Mouse (Mus musculus) forebrain, embryonic 16.5 days (tissue): ENCODE data around the gene Plpp6. TPM values are rescaled to one million over a fixed set of nuclear protein-coding genes. Genes with fewer than 3 reads are reported as not detected.

Experiments used
- ATAC-seq: fragments of 200-750 bp; cut with Nextera tagmentation; 2 replicates; pipeline ENCODE4 v1.8.0; 2017; ENCODE audit warnings: mild to moderate bottlenecking, moderate library complexity
- H3K27ac ChIP-seq: fragments of 300-500 bp; sonication (generic); 2 replicates; pipeline ENCODE4 v1.5.1; 2014; ENCODE audit warnings: low read length, control low read depth
- H3K27me3 ChIP-seq: fragments of 300-500 bp; sonication (generic); replicated peaks from 2 replicates; pipeline ENCODE4 v1.6.1; 2014; ENCODE audit warnings: low read length; ENCODE audit not compliant: control insufficient read depth, insufficient read depth
- H3K36me3 ChIP-seq: fragments of 300-500 bp; sonication (generic); 2 replicates; pipeline ENCODE4 v1.6.1; 2014; ENCODE audit not compliant: control insufficient read depth, insufficient read depth
- H3K4me1 ChIP-seq: fragments of 300-500 bp; sonication (generic); replicated peaks from 2 replicates; pipeline ENCODE4 v1.6.1; 2014; ENCODE audit warnings: low read length; ENCODE audit not compliant: control insufficient read depth, insufficient read depth
- H3K4me2 ChIP-seq: fragments of 300-500 bp; sonication (generic); 2 replicates; pipeline ENCODE4 v1.6.1; 2014; ENCODE audit warnings: mild to moderate bottlenecking, low read length, control low read depth
- H3K4me3 ChIP-seq: fragments of 300-500 bp; sonication (generic); replicated peaks from 2 replicates; pipeline ENCODE4 v1.5.1; 2014; ENCODE audit warnings: mild to moderate bottlenecking, low read length, control low read depth
- H3K9ac ChIP-seq: fragments of 300-500 bp; sonication (generic); replicated peaks from 2 replicates; pipeline ENCODE4 v1.6.1; 2014; ENCODE audit warnings: low read depth, low read length, control low read depth
- H3K9me3 ChIP-seq: fragments of 300-500 bp; sonication (generic); 2 replicates; pipeline ENCODE4 v1.6.1; 2016; ENCODE audit warnings: low read length; ENCODE audit not compliant: control insufficient read depth
- WGBS: fragments of 180-500 bp; shearing (Covaris S2); extraction: QIAGEN DNeasy Blood & Tissue Kit; methylation state at CpG from one replicate; pipeline ENCODE4 v1.1.7; 2014; 5-methylcytosine and 5-hydroxymethylcytosine counted together
- polyA plus RNA-seq: library from polyadenylated mRNA; unstranded; fragments of >200 nt; fragmentation: Nextera tagmentation; extraction: Ambion mirVana; gene quantifications from 2 replicates; pipeline ENCODE4 v1.2.1, GENCODE M21; 2015

The Plpp6 gene
- polyA plus RNA-seq, 1 experiment from 2014 or later = 8.9 TPM

- no peak for ATAC-seq
- H3K9ac ChIP-seq = no peak overlapping the region
- H3K36me3 ChIP-seq = no peaks in the 10 kb centered on the region
- H3K4me3 ChIP-seq = no peak overlapping the region
- no peaks in the 10 kb centered on the region for H3K9me3 ChIP-seq
- no peak overlapping the region for H3K27ac ChIP-seq
- 83% methylated on average over 9 of the region's 9 CpGs for WGBS
- H3K4me2 ChIP-seq = no peak overlapping the region
- no peaks in the 10 kb centered on the region for H3K27me3 ChIP-seq
- H3K4me1 ChIP-seq = no peaks in the 10 kb centered on the region
Measured at GRCm38 (mm10) chr19:28940135-28940874, 23.4 kb upstream of the Plpp6 start.

- Histone ChIP-seq H3K9me3 (no peaks in the 10 kb centered on the region), H3K4me3 (no peak overlapping the region), H3K9ac (no peak overlapping the region), H3K4me1 (no peaks in the 10 kb centered on the region), H3K4me2 (no peak overlapping the region), H3K36me3 (no peaks in the 10 kb centered on the region), H3K27ac (no peak overlapping the region), H3K27me3 (no peaks in the 10 kb centered on the region)
- ATAC-seq = no peak
- 72% methylated on average over 4 of the region's 4 CpGs for WGBS
Measured at GRCm38 (mm10) chr19:28941271-28941670, 22.5 kb upstream of the Plpp6 start.

- H3K36me3 ChIP-seq = no peaks in the 10 kb centered on the region
- H3K27ac ChIP-seq = no peak overlapping the region
- H3K4me1 ChIP-seq = no peaks in the 10 kb centered on the region
- no peak overlapping the region for H3K4me3 ChIP-seq
- H3K9ac ChIP-seq = no peak overlapping the region
- H3K27me3 ChIP-seq = no peaks in the 10 kb centered on the region
- no peak overlapping the region for H3K4me2 ChIP-seq
- 64% methylated on average over 4 of the region's 4 CpGs for WGBS
- no peaks in the 10 kb centered on the region for H3K9me3 ChIP-seq
- ATAC-seq = no peak
Measured at GRCm38 (mm10) chr19:28946782-28947181, 17.0 kb upstream of the Plpp6 start.

GRCm38 (mm10) chr19:28947311-28947710 is 16.4 kb upstream of the Plpp6 start:
- Histone ChIP-seq H3K4me1 (no peaks in the 10 kb centered on the region), H3K9me3 (no peaks in the 10 kb centered on the region), H3K4me2 (no peak overlapping the region), H3K27ac (no peak overlapping the region), H3K4me3 (no peak overlapping the region), H3K27me3 (no peaks in the 10 kb centered on the region), H3K9ac (no peak overlapping the region), H3K36me3 (no peaks in the 10 kb centered on the region)
- WGBS = 67% methylated on average over 2 of the region's 2 CpGs
- no peak for ATAC-seq

GRCm38 (mm10) chr19:28951251-28951650 is 12.5 kb upstream of the Plpp6 start:
- no peaks in the 10 kb centered on the region for H3K9me3 ChIP-seq
- 46% methylated on average over 5 of the region's 5 CpGs for WGBS
- H3K36me3 ChIP-seq = no peaks in the 10 kb centered on the region
- H3K4me3 ChIP-seq = no peak overlapping the region
- no peak for ATAC-seq
- H3K27me3 ChIP-seq = no peaks in the 10 kb centered on the region
- H3K9ac ChIP-seq = no peak overlapping the region
- no peak overlapping the region for H3K4me2 ChIP-seq
- H3K27ac ChIP-seq = no peak overlapping the region
- H3K4me1 ChIP-seq = no peaks in the 10 kb centered on the region

- no peaks in the 10 kb centered on the region for H3K9me3 ChIP-seq
- H3K27ac ChIP-seq = peak overlapping the region; percentile 89
- ATAC-seq = no peak
- no peaks in the 10 kb centered on the region for H3K27me3 ChIP-seq
- no peak overlapping the region; the same call in 1 of the 2 replicates for H3K9ac ChIP-seq
- peaks cover 23% of the 10 kb centered on the region for H3K4me1 ChIP-seq
- no peaks in the 10 kb centered on the region for H3K36me3 ChIP-seq
- peak overlapping the region; percentile 94 for H3K4me3 ChIP-seq
- whole genome bisulfite sequencing = 21% methylated on average over 3 of the region's 3 CpGs
- peak overlapping the region; percentile 88 for H3K4me2 ChIP-seq
Measured at GRCm38 (mm10) chr19:28963113-28963512, 640 bp upstream of the Plpp6 start.

GRCm38 (mm10) chr19:28963513-28963841 is 276 bp upstream of the Plpp6 start:
- peak overlapping the region; percentile 90 for H3K9ac ChIP-seq
- H3K4me3 ChIP-seq = peak overlapping the region; percentile 94
- H3K27ac ChIP-seq = peak overlapping the region; percentile 89
- peak overlapping the region; percentile 88 for H3K4me2 ChIP-seq
- no peaks in the 10 kb centered on the region for H3K36me3 ChIP-seq
- no peaks in the 10 kb centered on the region for H3K27me3 ChIP-seq
- no peaks in the 10 kb centered on the region for H3K9me3 ChIP-seq
- no peak for ATAC-seq
- 1% methylated on average over 4 of the region's 4 CpGs for WGBS
- H3K4me1 ChIP-seq = peaks cover 23% of the 10 kb centered on the region

- peak; percentile 16 for ATAC-seq
- Histone ChIP-seq H3K4me3 (peak overlapping the region; percentile 94), H3K4me2 (peak overlapping the region; percentile 88), H3K9me3 (no peaks in the 10 kb centered on the region), H3K27me3 (no peaks in the 10 kb centered on the region), H3K4me1 (peaks cover 23% of the 10 kb centered on the region), H3K36me3 (no peaks in the 10 kb centered on the region), H3K9ac (peak overlapping the region; percentile 90), H3K27ac (peak overlapping the region; percentile 89; the same call in 1 of the 2 replicates)
- 6% methylated on average over 16 of the region's 16 CpGs for WGBS
Measured at GRCm38 (mm10) chr19:28964552-28964903, 775 bp downstream of the Plpp6 start.

- H3K36me3 ChIP-seq = no peaks in the 10 kb centered on the region
- peak; percentile 29; the same call in 1 of the 2 replicates for ATAC-seq
- peaks cover 23% of the 10 kb centered on the region for H3K4me1 ChIP-seq
- H3K4me2 ChIP-seq = peak within 1 kb of the TSS; percentile 29
- WGBS = 5% methylated on average over 11 of the region's 11 CpGs
- H3K9me3 ChIP-seq = no peaks in the 10 kb centered on the region
- H3K27me3 ChIP-seq = no peaks in the 10 kb centered on the region
- H3K9ac ChIP-seq = no peak within 1 kb of the TSS
- H3K27ac ChIP-seq = no peak within 1 kb of the TSS
- peak within 1 kb of the TSS; percentile 5; the same call in 1 of the 2 replicates for H3K4me3 ChIP-seq
Measured at GRCm38 (mm10) chr19:28967652-28968051, 3.9 kb downstream of the Plpp6 start, which contains the start of gene 4430402I18Rik. 4430402I18Rik (minus strand) TSS chr19:28967800.
